Mouse (Mus musculus) ES-Bruce4 (cell line): Measurements from ENCODE around the gene Tbcd.

ENCODE experiments used
- CTCF ChIP-seq: IDR thresholded peaks from one replicate; pipeline ENCODE4 v1.8.1; 2011; ENCODE audit warnings: low read depth, low read length
- EP300 ChIP-seq: IDR thresholded peaks from 2 replicates; pipeline ENCODE4 v1.6.1; 2011; ENCODE audit warnings: low read depth, low read length; ENCODE audit not compliant: insufficient read depth

GRCm38 (mm10) chr11:121648166-121648565 is 196.4 kb downstream of the Tbcd start:
- TF ChIP-seq EP300 (no peak), CTCF (no peak)
